Mouse (Mus musculus): ENCODE data around the gene Evi2b. TPM values are rescaled to one million over a fixed set of nuclear protein-coding genes. Genes with fewer than 3 reads are reported as not detected.

The Evi2b gene
- polyA plus RNA-seq, 1 experiment from 2014 or later, result 0.42 TPM

DNA sequence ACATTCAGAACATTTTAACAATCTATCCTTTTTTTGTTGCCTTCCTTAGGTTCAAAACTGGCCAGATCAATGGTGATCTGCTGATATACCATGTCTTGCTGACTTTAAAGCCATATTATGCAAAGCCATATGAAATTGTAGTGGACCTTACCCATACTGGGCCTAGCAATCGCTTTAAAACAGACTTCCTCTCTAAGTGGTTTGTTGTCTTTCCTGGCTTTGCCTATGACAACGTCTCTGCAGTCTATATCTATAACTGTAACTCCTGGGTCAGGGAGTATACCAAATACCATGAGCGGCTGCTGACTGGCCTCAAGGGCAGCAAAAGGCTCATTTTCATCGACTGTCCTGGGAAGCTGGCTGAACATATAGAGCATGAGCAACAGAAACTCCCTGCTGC is 12.0 kb upstream of the Evi2b start:
- WGBS, result 87% methylated on average over 4 of the region's 4 CpGs
- H3K36me3 ChIP-seq (ENCODE audit: control insufficient read depth, insufficient read depth, low read length), result peaks cover 6% of the 10 kb centered on the region; the same call in 1 of the 2 replicates
- no peak for ATAC-seq (ENCODE audit: insufficient number of reproducible peaks, insufficient read depth, low FRiP score, low read depth)

DNA sequence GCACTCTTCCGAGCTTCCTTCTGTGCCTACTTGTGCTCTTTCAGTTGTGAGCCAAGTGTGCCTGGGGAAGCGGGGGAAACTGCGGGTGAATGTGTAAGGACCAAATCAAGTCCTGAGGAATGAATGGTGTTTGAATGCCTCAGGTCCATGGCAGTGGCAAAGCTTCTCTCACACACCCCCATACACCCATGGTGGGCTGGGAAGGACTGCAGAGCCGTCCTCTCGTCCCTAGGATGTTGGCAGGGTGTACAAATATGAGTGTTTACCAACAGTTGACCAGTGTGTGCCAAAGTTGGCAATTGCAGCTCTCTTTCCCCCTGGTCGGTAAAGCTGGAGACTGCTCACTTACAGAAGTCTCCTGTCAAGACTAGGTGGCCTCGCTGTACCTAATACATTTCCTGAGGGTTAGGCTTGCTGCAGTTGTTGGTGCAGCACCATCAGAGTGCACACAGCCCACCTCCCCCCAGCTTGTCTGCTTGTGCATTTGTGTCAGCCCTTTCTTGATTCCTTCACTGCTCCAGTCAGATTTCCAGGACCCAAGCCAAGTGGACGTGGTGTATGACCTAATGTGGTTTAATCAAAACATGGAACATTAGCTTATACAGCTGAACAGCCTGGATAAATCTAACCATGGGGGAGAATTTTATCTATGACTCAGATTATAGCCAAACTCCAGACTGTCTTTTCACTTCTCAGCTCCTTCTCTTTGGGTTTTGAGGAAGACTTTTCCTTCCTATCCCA is 10.6 kb upstream of the Evi2b start:
- H3K27me3 ChIP-seq (ENCODE audit: control insufficient read depth, insufficient read depth, low read length), result no peaks in the 10 kb centered on the region
- H3K4me3 ChIP-seq (ENCODE audit: low read depth, low read length), result no peak overlapping the region
- peak overlapping the region; percentile 73; the same call in 1 of the 2 replicates for H3K27ac ChIP-seq (ENCODE audit: low read length)
- no peak overlapping the region for H3K4me2 ChIP-seq (replicated peaks; ENCODE audit: low read depth, low read length)
- no peak overlapping the region for H3K9ac ChIP-seq (replicated peaks; ENCODE audit: low read depth, low read length)
- ATAC-seq (ENCODE audit: insufficient number of reproducible peaks, insufficient read depth, low FRiP score, low read depth), result peak; percentile 42; the same call in 1 of the 2 replicates
- H3K4me1 ChIP-seq (ENCODE audit: control insufficient read depth, insufficient read depth, low read length), result 0 out of 2 replicates have a peak, but pooled peaks cover 4% of the 10 kb centered on the region
- no peaks in the 10 kb centered on the region for H3K9me3 ChIP-seq (ENCODE audit: control insufficient read depth, low read depth, low read length)
- WGBS, result 71% methylated on average over 8 of the region's 8 CpGs
- peaks cover 6% of the 10 kb centered on the region; the same call in 1 of the 2 replicates for H3K36me3 ChIP-seq (ENCODE audit: control insufficient read depth, insufficient read depth, low read length)

More for the DNA sequence above, 12.0 kb upstream of the Evi2b start:
- H3K4me1 ChIP-seq (ENCODE audit: control insufficient read depth, insufficient read depth, low read length), result 0 out of 2 replicates have a peak, but pooled peaks cover 4% of the 10 kb centered on the region
- H3K4me3 ChIP-seq (ENCODE audit: low read depth, low read length), result no peak overlapping the region
- H3K9ac ChIP-seq (replicated peaks; ENCODE audit: low read depth, low read length), result no peak overlapping the region
- no peaks in the 10 kb centered on the region for H3K27me3 ChIP-seq (ENCODE audit: control insufficient read depth, insufficient read depth, low read length)
- H3K27ac ChIP-seq (ENCODE audit: low read length), result no peak overlapping the region
- H3K9me3 ChIP-seq (ENCODE audit: control insufficient read depth, low read depth, low read length), result no peaks in the 10 kb centered on the region
- no peak overlapping the region for H3K4me2 ChIP-seq (replicated peaks; ENCODE audit: low read depth, low read length)

DNA sequence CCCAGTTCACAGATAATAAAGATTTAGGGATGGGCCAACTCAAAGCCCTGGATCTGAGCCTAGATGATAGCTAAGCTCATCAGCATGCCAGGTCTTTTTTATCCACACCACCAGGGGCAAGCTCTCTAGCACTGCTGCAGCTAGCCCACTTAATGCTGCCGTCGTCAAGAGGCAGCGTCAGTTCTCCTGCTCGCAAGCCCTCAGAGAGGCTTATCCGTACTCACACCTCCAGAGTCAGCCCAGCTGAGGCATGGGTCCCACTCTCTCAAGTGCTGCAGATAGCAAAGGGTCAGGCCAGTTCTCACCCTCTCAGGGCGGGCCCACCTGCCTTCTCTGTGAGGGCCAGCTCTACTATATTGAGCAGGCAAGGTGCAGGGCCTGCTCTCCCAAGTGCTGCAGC is 9.7 kb upstream of the Evi2b start:
- Histone ChIP-seq H3K4me3 (ENCODE audit: low read depth, low read length) (no peak overlapping the region), H3K9me3 (ENCODE audit: control insufficient read depth, low read depth, low read length) (no peaks in the 10 kb centered on the region), H3K27me3 (ENCODE audit: control insufficient read depth, insufficient read depth, low read length) (no peaks in the 10 kb centered on the region), H3K9ac (replicated peaks; ENCODE audit: low read depth, low read length) (no peak overlapping the region), H3K4me2 (replicated peaks; ENCODE audit: low read depth, low read length) (no peak overlapping the region), H3K36me3 (ENCODE audit: control insufficient read depth, insufficient read depth, low read length) (peaks cover 6% of the 10 kb centered on the region; the same call in 1 of the 2 replicates), H3K4me1 (ENCODE audit: control insufficient read depth, insufficient read depth, low read length) (0 out of 2 replicates have a peak, but pooled peaks cover 4% of the 10 kb centered on the region), H3K27ac (ENCODE audit: low read length) (no peak overlapping the region)
- ATAC-seq (ENCODE audit: insufficient number of reproducible peaks, insufficient read depth, low FRiP score, low read depth), result no peak
- 80% methylated on average over 6 of the region's 6 CpGs for WGBS

DNA sequence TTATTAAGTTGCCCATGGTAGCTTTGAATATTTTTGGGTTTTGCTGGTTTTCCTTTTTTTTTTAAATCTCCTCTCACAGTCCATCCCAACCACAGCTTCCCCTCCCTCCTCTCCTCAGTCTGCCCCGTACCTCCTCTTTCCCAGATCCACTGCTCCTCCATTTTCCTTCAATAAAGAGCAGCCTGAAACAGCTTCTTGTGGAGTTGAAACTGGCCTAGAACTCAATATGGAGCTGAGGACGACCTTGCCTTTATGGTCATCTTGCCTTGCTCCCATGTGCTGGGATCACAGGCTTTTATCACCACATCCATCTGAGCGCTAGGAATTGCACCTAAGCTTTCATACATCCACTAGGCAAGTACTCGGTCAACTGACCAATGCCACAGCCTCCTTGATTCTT is 7.9 kb upstream of the Evi2b start:
- H3K27me3 ChIP-seq (ENCODE audit: control insufficient read depth, insufficient read depth, low read length), result no peaks in the 10 kb centered on the region
- 0 out of 2 replicates have a peak, but pooled peaks cover 4% of the 10 kb centered on the region for H3K4me1 ChIP-seq (ENCODE audit: control insufficient read depth, insufficient read depth, low read length)
- 83% methylated on average over 4 of the region's 4 CpGs for WGBS
- H3K27ac ChIP-seq (ENCODE audit: low read length), result no peak overlapping the region
- H3K4me3 ChIP-seq (ENCODE audit: low read depth, low read length), result no peak overlapping the region
- H3K4me2 ChIP-seq (replicated peaks; ENCODE audit: low read depth, low read length), result no peak overlapping the region
- ATAC-seq (ENCODE audit: insufficient number of reproducible peaks, insufficient read depth, low FRiP score, low read depth), result no peak
- H3K9me3 ChIP-seq (ENCODE audit: control insufficient read depth, low read depth, low read length), result no peaks in the 10 kb centered on the region
- H3K9ac ChIP-seq (replicated peaks; ENCODE audit: low read depth, low read length), result no peak overlapping the region
- 0 out of 2 replicates have a peak, but pooled peaks cover 2% of the 10 kb centered on the region for H3K36me3 ChIP-seq (ENCODE audit: control insufficient read depth, insufficient read depth, low read length)

DNA sequence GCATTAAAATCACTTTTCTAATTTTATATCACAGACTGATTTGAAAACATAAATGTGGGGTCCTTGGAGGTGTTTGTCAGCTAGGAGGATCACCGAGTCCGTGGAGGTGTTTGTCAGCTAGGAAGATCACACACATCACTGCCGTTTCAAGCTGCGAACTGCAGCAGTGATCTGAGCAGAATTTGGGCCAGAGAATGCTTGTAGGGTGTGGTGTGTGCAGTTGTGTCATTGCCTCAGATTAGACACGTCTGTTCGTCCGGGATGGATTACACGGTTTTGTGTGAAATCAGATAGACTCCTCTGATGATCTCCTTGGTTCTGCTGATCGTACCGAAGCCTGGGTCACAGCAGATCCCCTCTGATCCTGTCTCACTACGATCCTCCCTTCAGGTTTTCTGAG is 7.2 kb upstream of the Evi2b start:
- Histone ChIP-seq H3K27me3 (ENCODE audit: control insufficient read depth, insufficient read depth, low read length) (no peaks in the 10 kb centered on the region), H3K4me2 (replicated peaks; ENCODE audit: low read depth, low read length) (no peak overlapping the region), H3K27ac (ENCODE audit: low read length) (no peak overlapping the region), H3K36me3 (ENCODE audit: control insufficient read depth, insufficient read depth, low read length) (0 out of 2 replicates have a peak, but pooled peaks cover 2% of the 10 kb centered on the region), H3K9ac (replicated peaks; ENCODE audit: low read depth, low read length) (no peak overlapping the region), H3K4me1 (ENCODE audit: control insufficient read depth, insufficient read depth, low read length) (0 out of 2 replicates have a peak, but pooled peaks cover 4% of the 10 kb centered on the region), H3K9me3 (ENCODE audit: control insufficient read depth, low read depth, low read length) (no peaks in the 10 kb centered on the region), H3K4me3 (ENCODE audit: low read depth, low read length) (no peak overlapping the region)
- no peak for ATAC-seq (ENCODE audit: insufficient number of reproducible peaks, insufficient read depth, low FRiP score, low read depth)
- 85% methylated on average over 11 of the region's 11 CpGs for WGBS

DNA sequence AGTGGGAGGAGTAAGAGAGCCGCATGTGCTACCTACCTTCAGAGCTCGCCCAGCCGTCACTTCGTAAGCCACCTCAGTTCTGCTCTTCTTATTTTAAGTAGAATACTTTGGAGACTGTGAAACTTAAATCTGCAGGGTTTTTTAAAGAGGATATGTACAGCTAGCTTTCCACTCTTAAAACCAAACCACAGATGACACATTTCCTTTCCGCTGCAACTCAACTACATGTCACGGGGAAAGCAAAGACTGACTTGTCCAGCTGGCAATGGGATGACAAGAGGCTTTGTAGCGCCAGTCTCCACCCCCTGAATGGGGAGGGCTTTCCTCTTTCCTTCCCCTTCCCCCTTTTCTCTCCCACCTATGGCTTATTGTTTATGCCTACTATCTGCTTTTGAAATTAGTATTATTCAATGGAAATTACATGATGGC is 6.8 kb upstream of the Evi2b start, which contains the start of the genes Evi2 and Evi2a:
Gene Evi2 (minus strand): TSS at position 257 of the 429 bp plus-strand sequence.
Gene Evi2a (minus strand): TSS at position 277 of the 429 bp plus-strand sequence.
- Histone ChIP-seq H3K27me3 (ENCODE audit: control insufficient read depth, insufficient read depth, low read length) (no peaks in the 10 kb centered on the region), H3K36me3 (ENCODE audit: control insufficient read depth, insufficient read depth, low read length) (peaks cover 3% of the 10 kb centered on the region; the same call in 1 of the 2 replicates)
- WGBS, result 90% methylated on average over 7 of the region's 7 CpGs

DNA sequence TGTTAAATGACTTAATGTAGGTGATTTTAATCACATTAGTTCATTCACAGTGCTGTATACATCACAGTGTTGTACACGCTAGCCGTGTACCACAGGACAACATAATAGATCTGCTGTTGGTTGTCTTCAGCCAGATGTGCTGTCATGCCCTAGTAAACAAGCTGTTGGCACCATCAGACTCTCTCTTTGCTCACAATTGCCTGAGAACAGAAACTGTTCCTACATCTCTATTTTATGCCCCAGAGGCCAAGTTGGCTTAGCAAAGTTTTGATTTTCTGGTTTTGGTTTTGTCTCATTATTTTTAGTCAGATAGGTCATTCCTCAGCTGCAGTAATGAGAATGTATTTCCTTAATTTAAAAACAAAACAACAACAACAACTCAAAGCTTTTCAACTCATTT is 6.2 kb upstream of the Evi2b start:
- no peak for ATAC-seq (ENCODE audit: insufficient number of reproducible peaks, insufficient read depth, low FRiP score, low read depth)
- Histone ChIP-seq H3K9me3 (ENCODE audit: control insufficient read depth, low read depth, low read length) (no peaks in the 10 kb centered on the region), H3K4me3 (ENCODE audit: low read depth, low read length) (no peak overlapping the region), H3K4me1 (ENCODE audit: control insufficient read depth, insufficient read depth, low read length) (0 out of 2 replicates have a peak, but pooled peaks cover 4% of the 10 kb centered on the region), H3K27ac (ENCODE audit: low read length) (no peak overlapping the region), H3K36me3 (ENCODE audit: control insufficient read depth, insufficient read depth, low read length) (peaks cover 4% of the 10 kb centered on the region; the same call in 1 of the 2 replicates), H3K27me3 (ENCODE audit: control insufficient read depth, insufficient read depth, low read length) (no peaks in the 10 kb centered on the region), H3K4me2 (replicated peaks; ENCODE audit: low read depth, low read length) (no peak overlapping the region), H3K9ac (replicated peaks; ENCODE audit: low read depth, low read length) (no peak overlapping the region)
- 90% methylated on average over 2 of the region's 2 CpGs for WGBS

More for the DNA sequence above, 6.8 kb upstream of the Evi2b start, which contains the start of the genes Evi2 and Evi2a:
- Histone ChIP-seq H3K4me1 (ENCODE audit: control insufficient read depth, insufficient read depth, low read length) (0 out of 2 replicates have a peak, but pooled peaks cover 4% of the 10 kb centered on the region), H3K9me3 (ENCODE audit: control insufficient read depth, low read depth, low read length) (no peaks in the 10 kb centered on the region), H3K27ac (ENCODE audit: low read length) (no peak within 1 kb of the TSS), H3K4me3 (ENCODE audit: low read depth, low read length) (no peak within 1 kb of the TSS), H3K4me2 (replicated peaks; ENCODE audit: low read depth, low read length) (no peak within 1 kb of the TSS), H3K9ac (replicated peaks; ENCODE audit: low read depth, low read length) (no peak within 1 kb of the TSS)
- no peak for ATAC-seq (ENCODE audit: insufficient number of reproducible peaks, insufficient read depth, low FRiP score, low read depth)

DNA sequence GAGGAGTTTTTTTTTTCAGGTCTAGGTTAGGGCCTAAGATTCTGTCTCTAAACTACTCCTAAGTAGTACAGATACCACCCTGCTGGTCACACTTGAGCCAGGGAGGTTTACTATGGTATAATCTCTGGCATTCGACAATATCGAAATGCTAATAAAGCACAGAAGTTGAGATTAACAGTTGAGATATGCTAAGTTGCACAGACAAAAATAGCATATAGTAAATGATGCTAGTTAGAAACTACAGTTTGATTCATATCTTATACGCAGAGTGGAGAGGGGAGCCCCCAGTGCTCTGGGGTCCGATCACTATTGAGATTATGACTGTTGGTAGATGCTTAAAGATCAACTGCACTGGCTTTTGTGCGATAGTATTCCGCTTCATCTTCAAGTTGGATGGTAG is 5.7 kb upstream of the Evi2b start:
- 96% methylated on average over 6 of the region's 6 CpGs for WGBS
- ATAC-seq (ENCODE audit: insufficient number of reproducible peaks, insufficient read depth, low FRiP score, low read depth), result no peak
- 0 out of 2 replicates have a peak, but pooled peaks cover 4% of the 10 kb centered on the region for H3K4me1 ChIP-seq (ENCODE audit: control insufficient read depth, insufficient read depth, low read length)

More for the DNA sequence above, 5.7 kb upstream of the Evi2b start:
- no peak overlapping the region for H3K4me3 ChIP-seq (ENCODE audit: low read depth, low read length)
- H3K27ac ChIP-seq (ENCODE audit: low read length), result no peak overlapping the region
- no peaks in the 10 kb centered on the region for H3K27me3 ChIP-seq (ENCODE audit: control insufficient read depth, insufficient read depth, low read length)
- H3K9me3 ChIP-seq (ENCODE audit: control insufficient read depth, low read depth, low read length), result no peaks in the 10 kb centered on the region
- no peak overlapping the region for H3K9ac ChIP-seq (replicated peaks; ENCODE audit: low read depth, low read length)
- peaks cover 4% of the 10 kb centered on the region; the same call in 1 of the 2 replicates for H3K36me3 ChIP-seq (ENCODE audit: control insufficient read depth, insufficient read depth, low read length)
- H3K4me2 ChIP-seq (replicated peaks; ENCODE audit: low read depth, low read length), result no peak overlapping the region

Measured in stomach, embryonic 14.5 days (tissue).